Mouse (Mus musculus) cerebellum, postnatal 36 days (tissue): ENCODE results near the gene Zfp219.
"Not testable (repeated sequence)": the region's sequence is repeated elsewhere in the genome, so short reads cannot be mapped to it uniquely, and the experiment has no call there.

ENCODE experiments used
- DNase-seq, 2 experiments: peaks; one replicate each; pipeline ENCODE4 v3.0.0; 2021 to 2022; ENCODE audit warnings: mixed read lengths in 2 of 2

Gene Zfp219

DNA sequence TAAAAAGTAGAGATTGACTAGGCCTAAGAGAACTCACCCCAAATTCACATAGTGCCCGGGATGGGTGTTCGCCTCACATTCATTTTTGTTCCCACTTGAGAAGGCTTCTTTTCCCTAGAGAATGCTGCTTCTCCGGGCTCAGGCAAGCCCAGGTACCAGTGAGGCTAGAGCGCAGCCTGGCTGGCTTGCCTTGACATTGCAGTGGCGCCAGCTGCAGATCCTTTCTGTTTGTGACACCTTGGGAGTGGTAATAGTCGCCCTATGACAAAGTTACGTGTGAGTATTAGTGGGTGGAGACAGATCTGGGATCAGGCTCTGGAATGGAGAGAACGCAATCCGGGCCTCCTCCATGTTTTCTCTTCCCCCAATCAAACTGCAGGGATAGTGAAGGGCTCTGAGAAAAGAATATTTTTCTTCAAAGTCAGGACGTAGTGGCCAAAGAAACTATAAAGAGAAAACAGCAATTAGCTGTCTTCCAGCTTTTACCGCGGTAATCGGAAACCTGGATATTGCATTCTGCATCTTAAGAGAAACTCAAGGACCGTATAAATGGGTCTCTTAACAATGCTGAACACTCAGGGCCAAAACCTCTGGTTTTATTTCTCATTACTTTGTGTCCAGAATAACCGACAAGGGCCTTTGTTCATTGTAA, at the start of gene Zfp219:
Gene Zfp219 (minus strand): TSS at position 248 of the 652 bp plus-strand sequence.
- DNase-seq: peak; percentile 55 to 71

- DNase-seq: no peak
Observed at GRCm38 (mm10) chr14:52066135-52066534, 45.6 kb upstream of the Zfp219 start.

DNA sequence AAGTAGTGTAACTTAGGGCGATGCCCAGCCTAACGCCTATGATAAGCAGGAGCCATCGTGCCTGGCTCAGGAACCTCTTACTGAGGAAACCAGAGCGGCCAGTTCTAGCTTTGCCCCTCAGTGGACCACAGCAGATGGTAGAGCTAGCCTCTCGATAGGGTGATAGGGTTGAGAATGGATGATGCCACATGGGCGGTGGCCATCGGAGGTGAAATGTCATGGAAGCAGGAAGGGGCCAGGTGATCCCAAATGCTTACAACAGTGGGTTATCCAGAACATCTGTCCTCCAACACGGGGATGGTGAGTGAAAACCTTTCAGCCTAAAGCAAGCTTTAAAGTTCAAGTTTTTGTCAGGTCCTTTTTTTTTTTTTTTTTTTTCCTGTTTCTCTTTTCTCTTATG, 41.3 kb upstream of the Zfp219 start:
- peak; percentile 48 to 49 for DNase-seq

DNA sequence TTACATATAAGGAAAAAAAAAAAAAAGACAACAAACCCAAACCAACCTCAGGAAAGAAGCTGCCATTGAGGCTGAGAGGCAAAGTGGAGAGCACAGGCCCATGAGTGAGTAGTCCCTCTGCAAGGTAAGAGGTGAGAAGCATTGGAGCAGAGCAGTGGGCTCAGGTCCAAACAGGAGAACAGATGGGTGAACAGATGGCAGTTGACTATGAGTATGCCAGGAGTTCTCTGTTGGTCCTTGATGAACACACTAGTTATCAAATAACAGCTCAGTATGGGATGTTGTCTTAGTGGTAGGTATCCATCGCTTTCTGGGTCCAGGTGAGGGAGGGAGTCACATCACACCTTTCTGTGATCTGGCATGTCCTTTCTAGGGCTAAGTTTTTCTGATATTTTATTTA, 40.3 kb upstream of the Zfp219 start:
- DNase-seq: peak; percentile 97 to 99

DNA sequence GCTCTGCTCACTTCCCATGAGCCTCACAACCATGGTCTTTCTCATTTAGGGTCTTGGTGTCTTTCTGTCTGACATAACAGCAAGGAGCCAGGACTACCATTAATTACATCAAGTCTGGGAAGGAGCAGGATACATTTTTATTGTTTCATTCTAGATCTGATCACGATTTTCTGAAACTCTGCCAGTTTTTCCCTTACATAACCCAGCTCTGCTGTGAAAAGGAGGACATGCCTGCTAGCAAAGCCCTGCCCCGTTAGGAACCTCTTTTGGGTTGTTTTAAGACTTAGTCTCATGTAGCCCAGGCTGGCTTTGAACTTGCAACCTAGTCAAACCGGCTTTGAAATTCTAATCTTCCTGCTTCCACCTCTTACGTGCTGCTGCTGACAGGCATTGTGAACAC, 39.4 kb upstream of the Zfp219 start:
- DNase-seq: peak; percentile 33 to 53

- DNase-seq: not testable (repeated sequence)
Observed at GRCm38 (mm10) chr14:52052720-52053119, 32.2 kb upstream of the Zfp219 start.

DNA sequence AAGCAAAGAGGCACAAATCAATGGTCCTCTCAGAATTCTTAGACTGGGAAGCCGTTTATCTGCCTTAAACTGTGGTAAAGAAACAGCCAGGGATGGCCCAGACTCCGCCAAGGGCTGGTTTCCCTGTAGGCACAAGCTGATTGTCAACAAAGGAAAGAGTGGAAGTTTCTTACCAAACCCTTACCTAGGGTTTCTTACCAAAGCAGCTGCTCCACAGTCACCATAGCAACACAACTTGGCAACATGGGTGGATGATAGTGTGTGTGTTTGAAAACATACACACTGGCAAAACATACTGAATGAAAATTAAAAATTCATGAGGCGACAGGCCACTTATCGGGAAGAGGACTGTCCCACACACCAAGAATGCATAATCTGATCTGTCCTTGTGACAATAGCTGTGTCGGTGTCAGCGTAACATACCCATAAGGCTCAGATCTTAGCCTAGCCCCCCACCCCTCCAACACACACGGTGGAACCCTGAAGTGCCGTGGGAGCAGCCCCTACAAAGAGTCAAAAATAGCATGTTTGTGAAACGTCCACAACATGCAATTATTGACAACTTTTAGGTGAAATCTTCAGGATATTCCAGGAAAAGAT, 25.5 kb upstream of the Zfp219 start:
- DNase-seq: no peak

GRCm38 (mm10) chr14:52044901-52045678, 24.6 kb upstream of the Zfp219 start:
- DNase-seq: peak; percentile 62 to 64

- DNase-seq: no peak
Observed at GRCm38 (mm10) chr14:52043446-52043845, 22.9 kb upstream of the Zfp219 start.

DNA sequence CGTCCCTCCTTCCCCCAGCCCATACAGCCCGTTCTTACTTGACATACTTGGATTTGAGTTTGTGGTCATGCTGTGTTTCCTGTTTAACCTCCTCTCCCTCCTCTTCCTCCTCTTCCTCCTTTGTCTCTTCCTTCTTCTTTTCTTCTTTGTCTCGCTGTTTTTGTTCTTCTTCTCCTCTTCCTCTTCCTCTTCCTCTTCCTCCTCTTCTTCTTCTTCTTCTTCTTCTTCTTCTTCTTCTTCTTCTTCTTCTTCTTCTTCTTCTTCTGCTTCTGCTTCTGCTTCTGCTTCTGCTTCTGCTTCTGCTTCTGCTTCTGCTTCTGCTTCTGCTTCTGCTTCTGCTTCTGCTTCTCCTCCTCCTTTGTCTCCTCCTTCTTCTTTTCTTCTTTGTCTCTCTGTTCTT, 21.8 kb upstream of the Zfp219 start, which contains the start of gene Olfr221:
Gene Olfr221 (minus strand): TSS at position 101 of the 400 bp plus-strand sequence.
- DNase-seq: not testable (repeated sequence)

- no peak for DNase-seq
Observed at GRCm38 (mm10) chr14:52039332-52039731, 18.8 kb upstream of the Zfp219 start.

GRCm38 (mm10) chr14:52035926-52036325, 15.4 kb upstream of the Zfp219 start:
- DNase-seq: no peak

- DNase-seq: no peak
Observed at GRCm38 (mm10) chr14:52026342-52026741, 5.8 kb upstream of the Zfp219 start.

GRCm38 (mm10) chr14:52024133-52024532, 3.6 kb upstream of the Zfp219 start:
- DNase-seq: no peak

- peak; percentile 88 to 89 for DNase-seq
Observed at GRCm38 (mm10) chr14:52022709-52023459, 2.4 kb upstream of the Zfp219 start.

GRCm38 (mm10) chr14:52022244-52022708, 1.7 kb upstream of the Zfp219 start:
- no peak for DNase-seq

DNA sequence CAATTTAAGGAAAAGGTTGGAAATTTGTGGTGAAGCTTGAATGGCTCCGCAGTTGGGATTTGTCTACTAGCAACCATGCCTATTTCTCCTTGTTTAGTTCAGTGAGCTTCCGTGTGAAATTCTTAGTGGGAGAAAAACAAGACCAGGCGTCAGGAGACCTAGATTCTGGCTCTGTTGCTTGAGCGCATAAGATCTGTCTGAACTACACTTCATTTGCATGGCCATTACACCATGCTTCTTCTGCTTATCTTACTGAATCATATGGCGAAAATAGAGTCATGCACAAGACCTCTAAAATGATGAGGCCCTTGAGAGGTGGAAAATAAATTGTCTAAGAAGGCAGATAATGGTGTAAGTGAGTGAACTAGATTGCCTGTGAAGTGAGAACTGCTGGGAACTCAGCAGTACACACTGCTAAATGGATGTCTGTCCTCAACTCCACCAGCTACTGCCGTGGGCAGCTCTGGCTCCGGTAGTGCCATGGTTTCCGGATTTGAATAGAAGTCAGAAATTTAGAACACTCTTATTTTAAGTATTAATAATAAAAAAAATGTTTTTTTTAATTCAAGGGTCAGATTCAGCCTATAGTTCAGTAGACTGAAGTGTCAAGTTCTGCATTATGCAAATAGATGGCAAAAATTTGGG, 1.2 kb upstream of the Zfp219 start:
- DNase-seq: no peak

DNA sequence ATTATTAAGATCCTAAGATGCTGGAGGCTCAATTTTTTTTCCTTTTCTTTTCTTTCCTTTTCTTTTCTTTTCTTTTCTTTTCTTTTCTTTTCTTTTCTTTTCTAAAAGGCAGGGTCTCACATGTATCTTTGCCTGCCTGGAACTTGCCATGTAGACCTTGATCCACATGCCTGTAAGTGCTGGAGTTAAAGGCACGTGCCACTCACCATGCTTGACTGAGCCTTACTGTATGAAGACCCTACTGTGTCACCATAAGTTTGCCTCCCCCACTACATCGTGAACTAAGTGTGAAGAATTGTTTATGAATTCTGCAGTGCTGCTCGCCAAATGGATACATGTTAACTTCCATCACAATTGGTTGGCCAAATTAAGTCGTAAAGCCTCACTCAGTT, 601 bp upstream of the Zfp219 start:
- DNase-seq: peak in 1 of 2 experiments; percentile 14

DNA sequence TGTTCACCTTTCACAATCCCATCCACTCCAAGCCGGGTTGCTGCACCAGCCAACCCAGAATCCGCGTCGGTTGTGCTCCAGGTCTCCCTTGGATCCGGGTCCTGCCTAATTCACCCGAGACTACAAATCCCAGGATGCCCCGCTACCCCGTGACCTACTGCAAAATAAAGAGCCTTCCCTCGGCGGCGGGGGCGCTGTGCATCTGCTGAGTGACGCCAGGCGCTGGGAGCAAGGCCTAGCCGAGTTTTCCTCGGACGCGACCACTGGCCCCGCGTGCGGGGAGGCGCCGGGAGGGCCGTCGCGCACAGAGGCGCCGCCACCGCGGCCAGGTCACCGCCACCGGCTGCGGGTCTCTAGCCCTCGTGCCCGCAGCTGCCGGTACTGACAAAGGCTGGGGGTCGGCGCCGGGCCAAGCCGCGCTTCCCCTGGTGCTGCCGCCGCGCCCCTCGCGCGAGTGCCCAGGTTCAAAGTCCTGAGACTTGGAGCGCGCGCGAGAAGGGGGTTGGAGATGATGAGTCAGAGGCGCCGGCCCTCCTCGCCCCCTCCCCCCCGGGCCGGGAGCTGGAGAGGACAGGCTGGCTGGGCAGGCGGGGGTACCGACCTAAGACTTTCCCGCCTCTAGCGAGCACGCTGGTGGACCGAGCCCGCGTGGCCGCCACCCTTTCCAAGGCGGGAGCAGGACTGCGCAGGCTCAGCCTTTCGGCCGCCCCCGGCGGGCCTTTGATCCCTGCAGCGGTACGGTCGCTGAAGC, 768 bp downstream of the Zfp219 start:
- peak; percentile 98 to 99 for DNase-seq

GRCm38 (mm10) chr14:52019051-52019589, 1.4 kb downstream of the Zfp219 start:
- no peak for DNase-seq
